Mouse (Mus musculus): Measurements from ENCODE around the gene Ccdc116.
A peak's percentile ranks its signal among the peaks of the same experiment; 100 is the strongest.

- TF ChIP-seq CTCF (conservative IDR thresholded peaks at IDR 0.05; ENCODE audit: insufficient read depth, insufficient read length, low read depth, low read length) (peak; percentile 84), POLR2A (IDR thresholded peaks at IDR 0.05; ENCODE audit: low read depth, low read length) (no peak)
Measured at GRCm38 (mm10) chr16:17127292-17127691, 19.7 kb downstream of the Ccdc116 start.

Measured in kidney, adult 2 months (tissue).